Mouse (Mus musculus): Measurements from ENCODE around the gene 6030458C11Rik.

GRCm38 (mm10) chr15:12865595-12866314 lies 41.3 kb upstream of the 6030458C11Rik start:
- TF ChIP-seq TBP (conservative IDR thresholded peaks at IDR 0.05; ENCODE audit: low read depth, low read length) (no peak), POLR2A (IDR thresholded peaks at IDR 0.05; ENCODE audit: low read depth, low read length) (no peak), NELFE (IDR thresholded peaks at IDR 0.05; ENCODE audit: low read depth, low read length) (no peak), USF1 (IDR thresholded peaks at IDR 0.05; ENCODE audit: low read depth, low read length) (peak; percentile 77), ZMIZ1 (IDR thresholded peaks at IDR 0.05; ENCODE audit: low read depth, low read length) (no peak), CTCF (conservative IDR thresholded peaks at IDR 0.05 in 1 of 2, IDR thresholded peaks at IDR 0.05 in 1 of 2; ENCODE audit: low read depth in 2 of 2, low read length in 2 of 2) (no peak), EP300 (IDR thresholded peaks at IDR 0.05; ENCODE audit: low read length) (peak; percentile 69), RAD21 (IDR thresholded peaks at IDR 0.05; ENCODE audit: low read depth, low read length) (no peak), CHD2 (IDR thresholded peaks at IDR 0.05; ENCODE audit: low read length) (no peak), POLR2AphosphoS2 (IDR thresholded peaks at IDR 0.05; ENCODE audit: low read depth, low read length) (no peak)

Data from CH12.LX (cell line).